Mouse (Mus musculus): ENCODE data around the gene Jmjd8.

Gene Jmjd8

DNA sequence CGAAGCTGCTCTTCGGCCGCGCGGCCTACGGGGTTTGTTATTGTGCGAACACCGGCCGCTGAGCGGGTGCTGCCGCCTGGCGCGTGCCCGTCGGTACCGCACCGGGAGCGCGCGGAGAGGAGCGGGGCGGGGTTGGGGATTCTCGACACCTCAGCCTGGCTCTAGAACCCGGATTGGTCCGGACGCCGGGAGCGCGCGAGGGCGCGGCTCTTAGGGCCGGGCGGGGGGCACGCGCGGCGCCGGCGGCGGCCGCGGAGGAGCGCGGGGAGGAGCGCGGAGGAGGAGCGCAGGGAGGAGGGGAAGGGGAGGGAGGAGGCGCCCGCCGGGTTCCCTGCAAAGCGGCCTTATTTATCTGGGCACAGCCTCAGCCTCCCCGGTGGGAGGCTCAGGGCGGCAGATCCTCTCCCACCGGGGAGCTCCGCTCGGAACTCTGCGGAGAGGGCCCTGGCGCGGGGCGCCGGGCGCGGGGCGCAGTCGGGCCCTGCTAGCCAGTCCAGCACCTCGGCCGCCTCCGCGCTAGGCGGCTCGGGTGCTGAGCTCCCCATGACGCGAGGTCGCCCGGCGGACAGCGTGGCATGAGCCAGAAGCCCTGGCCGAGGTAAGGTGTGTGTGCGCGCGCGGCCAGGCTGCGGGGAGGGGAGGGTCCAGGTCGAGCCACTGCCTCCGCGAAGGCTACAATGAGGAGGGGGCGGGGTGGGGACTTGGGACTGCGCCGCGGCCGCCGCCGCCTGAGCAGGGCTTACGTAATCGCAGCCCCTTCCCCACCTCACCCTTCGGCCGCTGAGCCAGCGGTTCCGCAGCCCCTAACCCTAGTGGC is 19.7 kb upstream of the Jmjd8 start, which contains the start of gene Fbxl16:
TSS of gene Fbxl16 (plus strand) at position 297 of the 817 bp plus-strand sequence.
- no peak for DNase-seq (ENCODE audit: low read depth)

DNA sequence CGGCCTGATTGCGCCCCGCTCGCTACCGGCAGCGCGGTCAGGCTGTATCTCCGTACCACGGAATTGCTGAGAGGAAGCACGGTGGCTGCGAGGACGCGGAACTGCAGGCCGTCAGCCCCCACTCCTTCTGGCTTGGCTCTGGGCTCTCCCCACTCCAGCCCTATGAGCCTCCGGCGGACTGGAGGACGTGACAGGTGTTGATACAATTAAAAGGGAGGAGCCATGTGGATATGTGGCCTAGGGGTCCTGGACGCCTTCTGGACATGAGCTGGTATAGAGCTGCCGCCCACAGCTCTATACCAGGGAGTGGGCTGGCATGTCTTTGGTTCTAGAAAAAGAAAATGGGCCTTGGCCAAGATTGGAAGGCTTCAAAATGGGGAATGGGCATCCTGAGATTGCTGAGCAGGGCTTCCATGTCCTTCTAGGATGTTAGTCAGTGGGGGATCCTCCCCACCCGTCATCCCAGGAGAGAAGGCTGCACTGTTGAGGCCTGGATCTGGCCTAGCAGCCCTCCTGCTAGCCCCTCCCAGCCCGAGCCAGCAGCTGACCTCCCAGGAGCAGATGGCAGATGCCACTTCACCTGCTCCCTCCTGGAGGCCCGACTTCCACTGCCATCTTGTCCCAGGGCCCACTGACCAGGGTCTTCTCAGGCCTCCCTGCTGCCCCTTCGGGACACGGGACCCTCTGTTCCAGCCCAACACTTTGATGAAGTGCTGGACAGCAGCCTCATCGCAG is 18.9 kb upstream of the Jmjd8 start:
- DNase-seq (ENCODE audit: low read depth), result no peak

DNA sequence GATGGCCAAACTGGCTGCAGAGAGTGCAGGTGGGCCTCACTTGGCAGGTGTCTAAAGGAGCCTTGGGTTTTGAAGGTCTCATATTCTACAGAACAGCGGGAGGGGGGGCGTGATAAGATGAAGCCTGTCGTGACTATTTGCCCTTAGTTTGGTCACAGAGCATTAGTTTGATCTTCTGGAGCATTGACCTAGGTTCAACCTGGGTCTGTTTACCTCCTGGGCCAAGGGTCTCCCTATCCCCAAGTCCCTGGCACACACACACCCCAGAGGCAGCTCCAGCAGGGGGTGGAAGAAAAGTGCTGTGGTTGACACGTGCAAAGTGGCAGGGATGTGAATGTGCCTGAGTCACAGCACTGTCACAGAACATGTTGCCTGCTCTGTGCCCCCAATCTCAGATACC is 17.8 kb upstream of the Jmjd8 start:
- DNase-seq (ENCODE audit: low read depth), result no peak

DNA sequence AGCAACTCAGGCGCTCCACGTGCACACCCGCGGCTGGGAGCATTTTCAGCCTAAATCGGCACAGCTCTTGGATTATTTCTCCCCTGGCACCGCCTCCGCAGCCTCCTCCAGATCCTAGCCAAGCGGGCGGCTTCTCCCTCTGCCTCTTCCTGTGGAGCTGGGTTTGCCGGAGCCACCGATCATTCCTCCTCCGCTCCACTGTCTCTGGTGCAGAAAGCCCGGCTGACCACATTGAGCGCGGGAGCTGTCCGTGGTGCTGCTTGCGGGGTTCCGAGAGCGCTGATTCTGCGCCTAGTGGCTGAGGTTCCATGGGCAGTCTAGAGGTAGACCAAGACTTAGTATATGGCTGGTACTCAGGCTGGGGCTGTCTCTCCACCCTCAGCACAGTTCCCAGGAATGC is 15.2 kb upstream of the Jmjd8 start:
- peak; percentile 30 for DNase-seq (ENCODE audit: low read depth)

DNA sequence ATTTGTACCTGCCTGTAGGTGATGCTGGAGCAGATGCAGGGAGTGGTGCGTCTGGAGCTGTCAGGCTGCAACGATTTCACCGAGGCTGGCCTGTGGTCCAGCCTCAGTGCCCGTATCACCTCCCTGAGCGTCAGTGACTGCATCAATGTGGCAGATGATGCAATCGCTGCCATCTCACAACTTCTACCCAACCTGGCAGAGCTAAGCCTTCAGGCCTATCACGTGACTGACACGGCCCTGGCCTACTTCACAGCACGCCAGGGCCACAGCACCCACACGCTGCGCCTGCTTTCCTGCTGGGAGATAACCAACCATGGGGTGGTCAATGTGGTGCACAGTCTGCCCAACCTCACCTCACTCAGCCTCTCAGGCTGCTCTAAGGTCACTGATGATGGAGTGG is 11.0 kb upstream of the Jmjd8 start:
- no peak for DNase-seq (ENCODE audit: low read depth)

DNA sequence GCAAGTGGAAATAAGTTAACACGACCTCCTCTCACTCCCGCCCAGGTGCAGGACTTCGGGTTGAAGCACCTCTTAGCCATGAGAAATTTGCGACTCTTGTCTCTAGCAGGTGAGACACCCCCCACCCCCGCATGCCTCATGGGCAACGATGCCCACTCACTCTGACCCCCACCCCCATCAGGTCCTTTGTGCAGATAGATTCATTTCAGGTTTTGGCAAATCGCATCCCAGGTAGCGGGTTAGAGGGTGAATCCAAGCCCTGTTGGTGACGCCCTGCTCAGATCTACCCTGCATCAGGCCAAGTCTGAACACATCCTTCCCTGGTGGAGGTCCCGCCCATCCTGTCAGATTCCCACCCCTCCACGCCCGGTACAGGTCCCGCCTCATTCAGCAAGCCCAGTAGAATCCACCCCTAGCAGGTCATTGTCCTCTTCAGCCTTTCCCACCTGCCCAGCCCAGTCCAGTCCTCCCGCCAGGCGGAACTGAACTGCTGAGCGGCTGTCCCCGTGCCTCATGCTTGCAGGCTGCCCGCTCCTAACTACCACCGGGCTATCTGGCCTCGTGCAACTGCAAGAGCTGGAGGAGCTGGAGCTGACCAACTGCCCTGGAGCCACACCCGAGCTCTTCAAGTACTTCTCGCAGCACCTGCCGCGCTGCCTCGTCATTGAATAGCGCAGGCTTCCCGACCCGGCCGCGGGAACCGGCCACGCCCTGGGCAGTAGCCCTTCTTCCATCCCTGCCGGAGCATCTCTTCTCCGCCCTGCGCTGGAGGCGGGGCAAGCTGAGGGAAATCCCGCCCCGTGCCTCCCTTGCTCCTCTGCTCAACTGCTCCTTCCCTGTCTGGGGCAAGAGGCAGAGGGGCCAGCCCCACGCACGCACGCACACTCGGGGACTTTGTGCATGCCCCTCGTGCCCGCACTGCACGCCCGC is 9.6 kb upstream of the Jmjd8 start:
- no peak for DNase-seq (ENCODE audit: low read depth)

DNA sequence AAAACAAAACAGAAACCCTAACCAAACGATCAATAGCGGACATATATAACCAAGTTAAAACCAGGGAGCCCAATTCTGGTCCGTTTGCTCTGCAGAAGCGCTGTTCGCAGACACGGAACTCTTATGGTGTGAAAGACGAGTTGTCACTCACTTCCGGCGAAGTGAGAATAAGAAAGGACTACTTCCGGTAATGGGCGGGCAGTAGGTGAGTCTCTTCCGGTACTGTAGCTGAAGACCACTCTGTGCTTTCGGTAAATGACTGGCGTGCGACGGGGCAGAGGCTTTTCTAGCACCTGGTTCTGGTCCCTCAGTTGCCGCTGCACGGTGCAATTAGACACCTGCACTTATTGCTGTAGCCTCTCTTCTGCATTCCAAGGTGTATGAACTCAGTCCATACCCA is 5.2 kb upstream of the Jmjd8 start, which contains the start of gene Wdr24:
TSS of gene Wdr24 (plus strand) at position 176 of the 400 bp plus-strand sequence.
- DNase-seq (ENCODE audit: low read depth), result peak; percentile 78

DNA sequence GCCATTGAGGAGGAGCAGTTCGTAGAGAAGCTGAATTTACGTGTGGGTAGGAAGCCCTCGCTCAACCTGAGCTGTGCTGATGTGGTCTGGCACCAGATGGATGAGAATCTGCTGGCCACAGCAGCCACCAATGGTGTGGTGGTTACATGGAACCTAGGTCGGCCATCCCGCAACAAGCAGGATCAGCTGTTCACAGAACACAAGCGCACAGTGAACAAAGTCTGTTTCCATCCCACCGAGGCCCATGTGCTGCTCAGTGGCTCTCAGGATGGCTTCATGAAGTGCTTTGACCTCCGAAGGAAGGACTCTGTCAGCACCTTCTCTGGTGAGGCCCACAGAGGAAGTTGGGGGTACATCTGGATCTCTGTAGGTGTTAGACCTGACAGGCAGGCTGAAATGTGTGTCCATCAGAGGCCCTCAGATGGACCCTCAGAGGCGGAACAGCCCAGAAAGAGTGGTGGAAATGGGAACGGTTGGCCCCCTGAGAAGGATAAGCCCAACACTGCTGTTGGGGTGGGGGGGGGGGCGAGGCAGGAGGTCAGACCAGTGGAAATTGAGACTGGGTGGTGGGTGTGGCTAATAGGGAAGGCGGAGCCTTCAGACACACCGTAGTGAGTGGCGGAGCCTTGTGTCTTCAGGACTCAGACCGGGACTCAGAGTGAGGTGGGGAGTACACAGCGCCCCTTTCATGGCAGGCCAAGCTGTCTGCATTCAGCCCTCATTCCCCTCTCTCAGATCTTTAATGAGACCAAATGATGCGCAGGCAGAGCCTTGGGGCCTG is 4.1 kb upstream of the Jmjd8 start:
- DNase-seq (ENCODE audit: low read depth), result no peak

DNA sequence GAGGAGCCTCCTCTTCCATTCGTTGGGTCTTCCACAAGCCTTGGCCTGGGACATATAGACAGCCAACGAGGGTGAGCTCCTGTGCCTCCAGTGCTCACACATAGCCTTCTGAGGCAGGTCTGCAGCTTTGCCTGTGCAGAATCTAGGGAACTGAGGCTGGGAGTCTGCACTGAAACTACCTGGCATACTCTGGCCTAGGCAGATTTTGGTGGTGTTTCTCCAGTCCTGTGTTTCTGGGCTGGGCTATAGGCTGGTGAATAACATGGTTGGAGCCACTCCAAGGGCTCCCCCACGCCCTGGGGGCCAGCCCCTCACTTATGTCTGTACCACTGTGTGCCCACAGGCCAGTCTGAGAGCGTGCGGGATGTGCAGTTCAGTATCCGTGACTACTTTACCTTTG is 3.4 kb upstream of the Jmjd8 start:
- no peak for DNase-seq (ENCODE audit: low read depth)

DNA sequence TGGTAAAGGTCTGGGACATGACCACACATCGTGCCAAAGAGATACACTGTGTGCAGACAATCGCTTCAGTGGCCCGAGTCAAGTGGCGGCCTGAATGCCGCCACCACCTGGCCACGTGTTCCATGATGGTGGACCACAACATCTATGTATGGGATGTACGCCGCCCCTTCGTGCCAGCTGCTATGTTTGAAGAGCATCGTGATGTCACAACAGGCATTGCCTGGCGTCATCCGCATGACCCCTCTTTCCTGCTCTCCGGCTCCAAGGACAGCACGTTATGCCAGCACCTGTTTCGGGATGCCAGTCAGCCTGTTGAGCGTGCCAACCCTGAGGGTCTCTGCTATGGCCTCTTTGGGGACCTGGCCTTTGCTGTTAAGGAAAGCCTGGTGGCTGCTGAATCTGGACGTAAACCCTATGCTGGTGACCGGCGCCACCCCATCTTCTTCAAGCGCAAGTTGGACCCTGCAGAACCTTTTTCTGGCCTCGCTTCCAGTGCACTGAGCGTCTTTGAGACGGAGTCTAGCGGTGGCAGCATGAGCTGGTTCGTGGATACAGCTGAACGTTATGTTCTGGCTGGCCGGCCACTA is 2.6 kb upstream of the Jmjd8 start:
- no peak for DNase-seq (ENCODE audit: low read depth)

DNA sequence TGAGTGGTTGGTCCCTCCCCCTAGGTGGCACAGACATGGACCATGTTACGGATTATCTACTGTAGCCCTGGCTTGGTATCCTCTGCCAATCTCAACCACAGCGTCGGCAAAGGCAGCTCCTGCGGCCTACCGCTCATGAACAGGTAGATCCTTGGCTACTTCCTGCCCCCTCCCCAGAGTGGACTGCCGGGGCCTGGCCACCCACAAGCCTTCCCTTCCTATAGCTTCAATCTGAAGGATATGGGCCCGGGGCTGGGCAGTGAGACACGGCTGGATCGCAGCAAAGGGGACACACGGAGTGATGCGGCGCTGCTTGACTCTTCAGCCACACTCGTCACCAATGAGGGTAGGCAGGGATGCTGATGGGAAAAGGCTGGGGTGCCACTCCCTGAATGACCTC is 1.7 kb upstream of the Jmjd8 start:
- no peak for DNase-seq (ENCODE audit: low read depth)

DNA sequence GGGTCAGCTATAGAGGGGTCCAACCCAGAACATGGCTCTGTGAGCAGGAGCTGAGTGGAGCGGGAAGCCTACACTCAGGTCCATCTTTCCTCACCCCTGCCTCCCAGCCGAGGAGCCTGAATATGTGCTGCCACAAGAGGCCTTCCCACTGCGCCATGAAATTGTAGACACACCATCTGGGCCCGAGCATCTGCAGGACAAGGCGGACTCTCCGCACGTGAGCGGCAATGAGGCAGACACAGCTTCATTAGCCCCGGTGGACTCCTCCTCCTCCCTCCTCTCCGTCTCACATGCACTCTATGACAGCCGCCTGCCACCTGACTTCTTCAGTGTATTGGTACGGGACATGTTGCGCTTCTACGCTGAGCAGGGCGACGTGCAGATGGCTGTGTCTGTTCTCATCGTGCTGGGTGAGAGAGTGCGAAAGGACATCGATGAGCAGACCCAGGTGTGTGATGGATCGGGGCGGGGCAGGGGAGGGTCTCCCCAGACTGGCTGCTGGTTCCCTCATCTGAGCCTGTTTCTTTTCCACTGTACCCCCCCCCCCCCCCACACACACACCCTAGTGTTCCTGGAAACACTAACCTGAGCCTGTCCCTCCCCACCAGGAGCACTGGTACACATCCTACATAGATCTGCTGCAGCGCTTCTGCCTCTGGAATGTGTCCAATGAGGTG is 983 bp upstream of the Jmjd8 start:
- no peak for DNase-seq (ENCODE audit: low read depth)

DNA sequence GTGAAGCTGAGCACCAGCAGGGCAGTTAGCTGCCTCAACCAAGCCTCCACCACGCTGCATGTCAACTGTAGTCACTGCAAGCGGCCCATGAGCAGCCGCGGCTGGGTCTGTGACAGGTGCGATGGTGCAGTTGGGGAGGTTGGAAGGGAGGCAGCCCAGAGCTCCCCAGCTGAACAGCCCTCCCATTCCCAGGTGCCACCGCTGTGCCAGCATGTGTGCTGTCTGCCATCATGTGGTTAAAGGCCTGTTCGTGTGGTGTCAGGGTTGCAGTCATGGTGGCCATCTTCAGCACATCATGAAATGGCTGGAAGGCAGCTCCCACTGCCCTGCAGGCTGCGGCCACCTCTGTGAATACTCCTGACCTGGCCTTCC is 458 bp upstream of the Jmjd8 start:
- no peak for DNase-seq (ENCODE audit: low read depth)

DNA sequence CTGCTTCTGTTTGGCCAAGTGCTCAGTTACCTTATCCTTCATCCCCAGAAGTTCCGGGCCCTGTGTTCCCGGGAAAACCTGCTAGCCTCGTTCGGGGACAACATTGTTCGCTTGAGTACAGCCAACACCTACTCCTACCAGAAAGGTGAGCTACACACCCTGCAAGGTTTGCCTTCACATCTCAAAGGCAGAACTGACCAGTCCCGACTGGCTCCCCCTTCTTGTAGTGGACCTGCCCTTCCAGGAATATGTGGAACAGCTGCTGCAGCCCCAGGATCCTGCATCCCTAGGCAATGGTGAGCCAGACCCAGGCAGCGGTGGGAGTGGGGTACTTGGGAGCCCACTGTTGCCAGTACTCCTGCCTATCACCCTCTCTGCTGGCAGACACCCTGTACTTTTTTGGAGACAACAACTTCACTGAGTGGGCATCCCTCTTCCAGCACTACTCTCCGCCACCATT is 921 bp downstream of the Jmjd8 start:
- DNase-seq (ENCODE audit: low read depth), result no peak

DNA sequence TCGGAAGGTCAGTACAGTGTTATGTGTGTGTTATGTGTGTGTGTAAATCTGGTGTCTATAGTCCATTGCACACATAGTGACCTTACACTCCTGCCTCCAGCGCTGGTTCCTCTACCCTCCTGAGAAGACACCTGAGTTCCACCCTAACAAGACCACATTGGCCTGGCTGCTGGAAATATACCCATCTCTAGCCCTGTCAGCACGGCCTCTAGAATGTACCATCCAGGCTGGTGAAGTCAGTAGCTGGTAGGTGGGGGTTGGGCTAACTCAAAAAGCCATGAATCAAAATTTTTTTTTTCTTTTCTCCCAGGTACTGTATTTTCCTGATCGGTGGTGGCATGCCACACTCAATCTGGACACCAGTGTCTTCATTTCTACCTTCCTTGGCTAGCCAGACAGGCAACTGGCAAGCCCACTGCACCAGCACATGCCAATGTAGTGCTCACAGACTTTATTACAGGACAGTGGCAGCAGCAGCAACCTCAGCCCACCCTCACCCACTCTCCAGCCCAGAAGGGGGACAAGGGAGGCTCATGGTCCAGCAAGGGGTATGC is 1.6 kb downstream of the Jmjd8 start:
- no peak for DNase-seq (ENCODE audit: low read depth)

DNA sequence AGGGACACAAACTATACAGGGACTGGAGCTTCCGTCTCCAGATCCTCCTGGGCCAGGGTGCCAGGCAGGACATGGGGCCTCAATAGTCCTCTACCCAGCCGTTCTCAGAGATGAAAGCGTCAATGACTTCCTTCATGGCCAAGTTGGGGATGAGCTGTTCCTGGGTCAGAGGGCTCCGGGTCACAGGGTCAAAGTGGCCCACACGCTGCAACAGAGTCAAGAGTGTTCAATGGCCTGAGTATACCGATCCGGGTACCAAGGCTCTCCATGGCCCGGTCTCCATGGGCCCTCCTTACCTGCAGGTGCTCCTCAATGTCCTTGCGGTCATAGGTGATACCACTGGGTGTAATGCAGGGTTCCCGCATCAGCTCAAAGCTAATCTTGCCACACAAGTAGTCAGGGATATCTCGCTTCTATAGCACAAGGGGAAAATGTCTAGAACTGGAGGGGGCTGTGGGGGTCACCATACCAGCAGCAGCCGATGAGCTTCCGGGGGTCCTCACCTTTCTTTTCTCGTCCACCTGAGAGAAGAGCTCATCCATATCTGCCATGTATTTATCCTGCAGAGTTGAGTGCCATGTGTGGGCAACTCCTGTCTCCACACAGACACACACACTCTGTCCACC is 2.3 kb downstream of the Jmjd8 start:
- DNase-seq (ENCODE audit: low read depth), result no peak

DNA sequence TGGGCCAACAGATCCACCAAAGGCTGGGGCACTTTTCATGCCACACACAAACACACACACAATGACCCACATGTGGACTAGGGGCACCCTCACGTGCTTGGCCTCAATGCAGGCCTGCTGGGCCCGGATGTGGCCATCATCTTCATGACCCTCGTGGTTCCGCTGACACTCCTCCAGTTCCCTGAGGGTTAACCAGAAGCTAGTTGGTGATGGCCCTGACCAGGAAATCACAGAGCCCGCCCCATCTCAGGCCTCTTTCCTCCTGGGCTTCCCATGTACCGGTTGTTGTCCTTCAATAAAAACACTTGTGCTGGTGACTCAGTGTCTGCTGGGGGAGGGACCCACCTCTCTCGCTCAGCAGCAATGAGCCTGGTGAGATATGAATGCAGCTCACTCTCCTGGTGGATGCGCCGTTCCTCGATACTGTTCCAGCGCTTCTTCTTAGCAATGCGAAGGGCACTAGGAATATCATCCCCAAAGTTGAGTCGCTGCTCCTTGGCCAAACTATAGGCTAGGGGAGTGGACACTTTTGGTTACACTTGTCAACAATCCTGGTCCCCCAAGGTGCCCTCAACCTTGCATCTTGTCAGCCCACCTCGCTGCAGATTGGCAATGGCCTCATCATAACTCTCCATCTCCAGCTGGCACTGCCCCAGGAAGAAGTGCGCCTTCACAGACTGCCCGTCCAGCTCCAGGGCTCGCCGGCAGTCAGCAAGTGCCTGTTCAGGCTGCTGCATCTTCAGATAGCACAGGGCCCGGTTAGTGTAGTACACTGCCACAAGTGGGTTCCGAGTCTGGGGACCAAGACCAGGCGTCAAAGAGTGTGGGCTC is 3.0 kb downstream of the Jmjd8 start:
- no peak for DNase-seq (ENCODE audit: low read depth)

DNA sequence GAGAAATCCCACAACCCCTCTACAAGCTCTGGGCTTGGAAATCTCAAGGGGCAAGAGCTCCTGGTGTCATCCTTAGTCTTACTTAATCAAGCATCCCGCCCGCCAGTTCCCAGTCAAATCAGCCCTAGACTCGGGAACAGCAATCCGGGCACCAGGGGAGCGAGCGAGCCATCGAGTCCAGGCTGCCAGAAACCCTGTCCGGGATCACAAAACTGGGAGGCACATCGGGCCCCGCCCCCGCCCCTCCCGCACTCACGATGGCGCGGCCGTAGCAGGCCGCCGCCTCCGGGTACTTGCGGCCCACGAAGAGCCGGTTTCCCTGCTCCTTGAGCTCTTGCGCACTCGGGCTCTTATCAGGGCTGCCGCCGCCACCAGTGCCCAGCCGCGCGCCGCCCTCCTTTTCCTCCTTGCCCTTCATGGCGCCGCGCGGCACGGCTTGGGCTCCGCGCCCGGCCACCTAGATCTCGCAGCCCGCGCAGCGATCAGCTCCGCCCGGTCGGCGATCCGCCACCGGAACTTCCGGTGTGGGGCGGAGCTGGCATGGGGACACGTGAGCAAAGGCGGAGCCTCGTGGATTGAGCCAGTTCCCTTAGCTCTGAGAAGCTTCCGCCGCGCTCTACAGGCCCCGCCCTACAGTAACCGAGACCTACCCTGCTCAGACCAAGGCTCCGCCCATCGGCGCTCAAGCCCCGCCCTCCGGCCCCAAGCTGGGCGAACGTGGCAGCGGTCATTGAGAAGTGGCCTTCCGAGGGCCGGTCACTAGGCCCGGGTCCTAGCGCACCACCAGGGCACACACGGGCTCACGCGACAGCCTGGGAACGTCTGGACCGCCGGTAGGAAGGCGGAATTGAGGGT is 4.0 kb downstream of the Jmjd8 start:
- DNase-seq (ENCODE audit: low read depth), result peak; percentile 98

All from fibroblast of lung, adult 2 months (primary cell).